Mouse (Mus musculus) granulocyte monocyte progenitor cell, adult 5-6 weeks (primary cell): ENCODE data around the gene Olfr221. TPM values are rescaled to one million over a fixed set of nuclear protein-coding genes. Genes with fewer than 3 reads are reported as not detected.
"Not testable (repeated sequence)": the region's sequence is repeated elsewhere in the genome, so short reads cannot be mapped to it uniquely, and the experiment has no call there.

Experiments used
- ATAC-seq: replicated peaks from 2 replicates; pipeline ENCODE4 v1.8.0; 2016; ENCODE audit warnings: mild to moderate bottlenecking, moderate TSS enrichment, inconsistent platforms; ENCODE audit not compliant: poor library complexity, severe bottlenecking
- total RNA-seq, 2 experiments: library from RNA; stranded (forward) in 1 of 2; stranded (reverse) in 1 of 2; fragments of 200-712, 200-1000 nt in 1 of 2; fragments of >200 nt in 1 of 2; fragmentation: Nextera tagmentation in 1 of 2; gene quantifications; 2 replicates each; pipeline ENCODE4 v1.2.3; 2014 to 2017

Gene Olfr221
- total RNA-seq (2014; fragmentation: Nextera tagmentation), result not detected in 2 replicates
- total RNA-seq (2017), result not detected in 2 replicates

DNA sequence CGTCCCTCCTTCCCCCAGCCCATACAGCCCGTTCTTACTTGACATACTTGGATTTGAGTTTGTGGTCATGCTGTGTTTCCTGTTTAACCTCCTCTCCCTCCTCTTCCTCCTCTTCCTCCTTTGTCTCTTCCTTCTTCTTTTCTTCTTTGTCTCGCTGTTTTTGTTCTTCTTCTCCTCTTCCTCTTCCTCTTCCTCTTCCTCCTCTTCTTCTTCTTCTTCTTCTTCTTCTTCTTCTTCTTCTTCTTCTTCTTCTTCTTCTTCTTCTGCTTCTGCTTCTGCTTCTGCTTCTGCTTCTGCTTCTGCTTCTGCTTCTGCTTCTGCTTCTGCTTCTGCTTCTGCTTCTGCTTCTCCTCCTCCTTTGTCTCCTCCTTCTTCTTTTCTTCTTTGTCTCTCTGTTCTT is at the start of gene Olfr221:
Gene Olfr221 (minus strand): TSS at position 101 of the 400 bp plus-strand sequence.
- ATAC-seq, result peak; percentile 25; the same call in 1 of the 2 replicates

DNA sequence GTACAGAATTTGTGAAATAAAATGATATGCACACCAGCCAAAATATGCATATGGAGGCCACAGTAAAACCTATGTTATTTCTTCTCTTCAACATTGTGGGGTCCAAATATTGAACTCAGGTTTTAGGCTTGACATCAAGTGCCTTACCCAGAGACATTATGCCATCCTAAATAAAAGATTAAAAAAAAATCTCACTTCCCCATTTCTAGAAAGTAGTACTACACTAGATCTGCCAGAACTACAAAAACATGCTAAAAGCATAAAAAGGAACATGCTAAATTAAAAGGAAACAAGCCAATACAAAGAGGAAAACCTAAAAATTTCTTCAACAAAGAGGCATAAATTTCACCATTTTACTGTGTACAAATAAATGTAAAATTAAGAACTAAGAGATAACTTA is 40.8 kb upstream of the Olfr221 start:
- ATAC-seq, result peak; percentile 87

DNA sequence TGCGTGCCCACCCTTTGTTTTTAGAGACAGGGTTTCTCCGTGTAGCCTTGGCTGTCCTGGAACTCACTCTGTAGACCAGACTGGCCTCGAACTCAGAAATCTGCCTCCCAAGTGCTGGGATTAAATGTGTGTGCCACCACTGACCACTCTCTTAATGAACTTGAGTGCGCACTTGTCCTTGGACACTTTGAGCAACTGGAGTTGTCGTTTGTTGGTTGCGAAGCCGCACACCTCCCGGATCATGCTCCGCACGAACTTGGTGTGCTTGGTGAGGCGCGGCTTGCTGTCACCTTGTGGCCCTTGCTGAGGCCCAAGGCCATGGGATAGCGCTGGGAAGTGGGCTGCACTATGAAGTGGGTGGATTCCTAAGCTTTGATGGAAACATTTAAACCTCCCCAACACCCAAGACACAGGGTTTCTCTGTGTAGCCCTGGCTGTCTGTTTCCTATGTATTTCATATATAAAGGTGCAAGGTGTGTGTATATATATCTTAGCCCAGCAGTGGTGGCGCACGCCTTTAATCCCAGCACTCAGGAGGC is 29.4 kb upstream of the Olfr221 start:
- no peak for ATAC-seq

DNA sequence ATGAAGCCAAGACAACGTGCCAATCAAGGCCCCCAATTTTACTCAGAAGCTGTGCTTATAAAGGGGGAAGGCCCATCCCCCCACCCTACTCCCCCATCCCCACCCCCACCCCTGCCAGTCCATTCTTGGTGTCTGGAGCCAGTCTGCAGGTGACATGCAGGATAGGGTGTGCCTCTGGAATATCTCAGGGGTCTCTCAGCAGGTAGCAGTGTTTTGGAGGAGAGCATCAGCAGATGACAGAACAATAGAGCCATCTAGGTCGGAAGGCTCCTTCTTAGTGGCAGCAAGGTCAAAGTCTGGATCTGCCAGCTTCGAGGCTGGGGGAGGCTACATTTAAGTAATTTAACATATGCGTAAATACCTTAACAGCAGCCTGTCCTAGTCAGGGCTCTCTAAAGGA is 23.9 kb upstream of the Olfr221 start:
- ATAC-seq, result no peak

DNA sequence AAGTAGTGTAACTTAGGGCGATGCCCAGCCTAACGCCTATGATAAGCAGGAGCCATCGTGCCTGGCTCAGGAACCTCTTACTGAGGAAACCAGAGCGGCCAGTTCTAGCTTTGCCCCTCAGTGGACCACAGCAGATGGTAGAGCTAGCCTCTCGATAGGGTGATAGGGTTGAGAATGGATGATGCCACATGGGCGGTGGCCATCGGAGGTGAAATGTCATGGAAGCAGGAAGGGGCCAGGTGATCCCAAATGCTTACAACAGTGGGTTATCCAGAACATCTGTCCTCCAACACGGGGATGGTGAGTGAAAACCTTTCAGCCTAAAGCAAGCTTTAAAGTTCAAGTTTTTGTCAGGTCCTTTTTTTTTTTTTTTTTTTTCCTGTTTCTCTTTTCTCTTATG is 19.5 kb upstream of the Olfr221 start:
- ATAC-seq, result no peak

DNA sequence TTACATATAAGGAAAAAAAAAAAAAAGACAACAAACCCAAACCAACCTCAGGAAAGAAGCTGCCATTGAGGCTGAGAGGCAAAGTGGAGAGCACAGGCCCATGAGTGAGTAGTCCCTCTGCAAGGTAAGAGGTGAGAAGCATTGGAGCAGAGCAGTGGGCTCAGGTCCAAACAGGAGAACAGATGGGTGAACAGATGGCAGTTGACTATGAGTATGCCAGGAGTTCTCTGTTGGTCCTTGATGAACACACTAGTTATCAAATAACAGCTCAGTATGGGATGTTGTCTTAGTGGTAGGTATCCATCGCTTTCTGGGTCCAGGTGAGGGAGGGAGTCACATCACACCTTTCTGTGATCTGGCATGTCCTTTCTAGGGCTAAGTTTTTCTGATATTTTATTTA is 18.5 kb upstream of the Olfr221 start:
- no peak for ATAC-seq

DNA sequence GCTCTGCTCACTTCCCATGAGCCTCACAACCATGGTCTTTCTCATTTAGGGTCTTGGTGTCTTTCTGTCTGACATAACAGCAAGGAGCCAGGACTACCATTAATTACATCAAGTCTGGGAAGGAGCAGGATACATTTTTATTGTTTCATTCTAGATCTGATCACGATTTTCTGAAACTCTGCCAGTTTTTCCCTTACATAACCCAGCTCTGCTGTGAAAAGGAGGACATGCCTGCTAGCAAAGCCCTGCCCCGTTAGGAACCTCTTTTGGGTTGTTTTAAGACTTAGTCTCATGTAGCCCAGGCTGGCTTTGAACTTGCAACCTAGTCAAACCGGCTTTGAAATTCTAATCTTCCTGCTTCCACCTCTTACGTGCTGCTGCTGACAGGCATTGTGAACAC is 17.7 kb upstream of the Olfr221 start:
- no peak for ATAC-seq

DNA sequence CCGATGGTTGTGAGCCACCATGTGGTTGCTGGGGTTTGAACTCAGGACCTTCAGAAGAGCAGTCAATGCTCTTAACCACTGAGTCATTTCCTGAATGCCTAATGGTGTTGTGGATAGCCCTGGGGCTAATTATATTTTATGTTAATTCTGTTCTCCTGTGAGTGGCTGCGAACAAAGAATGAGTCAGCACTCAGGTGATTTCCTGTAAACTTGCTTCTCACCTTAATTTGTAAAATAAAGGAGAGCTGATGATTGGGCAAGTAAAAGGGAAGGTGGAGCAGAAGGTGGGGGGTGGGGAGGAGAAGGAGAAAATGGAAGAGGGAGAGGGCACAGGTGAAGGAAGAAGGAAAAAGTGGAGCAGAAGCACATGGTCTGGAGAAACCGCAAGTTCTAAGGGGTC is 10.5 kb upstream of the Olfr221 start:
- not testable (repeated sequence) for ATAC-seq

DNA sequence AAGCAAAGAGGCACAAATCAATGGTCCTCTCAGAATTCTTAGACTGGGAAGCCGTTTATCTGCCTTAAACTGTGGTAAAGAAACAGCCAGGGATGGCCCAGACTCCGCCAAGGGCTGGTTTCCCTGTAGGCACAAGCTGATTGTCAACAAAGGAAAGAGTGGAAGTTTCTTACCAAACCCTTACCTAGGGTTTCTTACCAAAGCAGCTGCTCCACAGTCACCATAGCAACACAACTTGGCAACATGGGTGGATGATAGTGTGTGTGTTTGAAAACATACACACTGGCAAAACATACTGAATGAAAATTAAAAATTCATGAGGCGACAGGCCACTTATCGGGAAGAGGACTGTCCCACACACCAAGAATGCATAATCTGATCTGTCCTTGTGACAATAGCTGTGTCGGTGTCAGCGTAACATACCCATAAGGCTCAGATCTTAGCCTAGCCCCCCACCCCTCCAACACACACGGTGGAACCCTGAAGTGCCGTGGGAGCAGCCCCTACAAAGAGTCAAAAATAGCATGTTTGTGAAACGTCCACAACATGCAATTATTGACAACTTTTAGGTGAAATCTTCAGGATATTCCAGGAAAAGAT is 3.8 kb upstream of the Olfr221 start:
- ATAC-seq, result no peak

DNA sequence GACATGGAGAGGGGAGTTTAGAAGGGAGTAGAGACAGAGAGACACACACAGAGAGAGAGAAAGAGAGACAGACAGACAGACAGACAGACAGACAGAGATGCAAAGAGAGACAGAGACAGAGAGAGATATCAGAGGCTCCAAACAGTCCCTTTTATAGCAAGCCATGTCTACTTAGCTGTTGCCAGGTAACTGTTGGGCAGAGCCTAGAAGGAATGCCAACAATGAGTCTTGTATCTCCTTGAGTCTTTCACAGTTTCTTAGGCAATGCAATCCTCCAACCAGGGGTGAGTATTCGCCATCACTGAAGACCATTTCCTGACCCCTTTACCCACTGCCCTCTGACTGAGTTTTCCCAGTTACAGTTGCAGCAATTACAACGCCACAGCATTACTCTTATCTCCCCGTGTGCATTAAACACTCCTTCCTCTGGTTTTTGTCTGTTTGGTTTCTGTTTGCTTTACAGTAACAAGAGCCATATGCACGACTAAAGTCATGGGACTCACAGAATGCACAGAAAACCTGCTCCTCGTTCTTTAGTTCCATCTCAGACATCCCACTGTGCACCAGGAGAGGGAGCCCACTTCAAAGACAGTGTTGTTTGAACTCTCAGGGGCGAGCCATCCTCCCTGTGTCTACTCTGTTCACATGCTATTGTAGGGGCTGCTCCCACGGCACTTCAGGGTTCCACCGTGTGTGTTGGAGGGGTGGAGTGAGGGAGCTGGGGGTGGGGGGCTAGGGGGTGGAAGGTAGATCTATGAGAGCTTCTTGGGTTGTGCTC is 2.8 kb upstream of the Olfr221 start:
- peak; percentile 76 for ATAC-seq

DNA sequence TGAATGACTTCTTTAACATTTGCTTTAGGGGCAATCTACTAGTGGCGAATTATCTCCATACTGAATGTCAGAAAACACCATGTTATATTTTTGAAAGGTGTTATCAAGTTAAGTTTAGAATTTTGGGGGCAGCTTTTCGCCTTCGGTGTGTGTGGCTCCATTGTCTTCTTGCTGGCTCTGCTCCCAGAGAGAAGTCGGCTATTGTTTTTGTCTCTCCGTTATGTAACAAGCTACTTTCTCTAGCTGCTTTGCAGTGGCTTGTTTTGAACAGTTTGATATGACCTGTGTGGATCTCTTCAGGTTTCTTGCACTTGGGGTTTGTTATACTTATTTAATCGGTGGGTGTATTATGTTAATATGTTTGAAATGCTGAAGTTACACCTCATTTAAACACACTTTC is 1.2 kb upstream of the Olfr221 start:
- ATAC-seq, result no peak

DNA sequence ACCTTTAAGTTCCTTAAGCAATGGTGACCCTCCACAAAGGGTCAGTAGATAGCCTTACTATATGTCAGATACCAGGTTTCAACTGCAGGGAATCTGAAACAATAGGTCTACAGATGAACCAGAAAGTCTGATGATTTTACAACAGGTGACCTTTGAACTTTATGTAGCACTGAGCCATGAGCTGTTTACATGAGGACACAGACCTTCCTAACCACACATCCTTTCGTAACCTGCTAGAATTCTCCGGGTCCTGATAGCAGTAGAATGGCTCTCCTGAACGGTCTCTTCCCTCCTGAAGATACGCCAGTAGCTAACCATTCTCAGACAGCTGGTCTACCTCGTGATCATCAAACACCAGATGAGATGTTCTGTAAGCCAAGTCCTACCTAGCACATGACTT is 2.9 kb downstream of the Olfr221 start:
- no peak for ATAC-seq

DNA sequence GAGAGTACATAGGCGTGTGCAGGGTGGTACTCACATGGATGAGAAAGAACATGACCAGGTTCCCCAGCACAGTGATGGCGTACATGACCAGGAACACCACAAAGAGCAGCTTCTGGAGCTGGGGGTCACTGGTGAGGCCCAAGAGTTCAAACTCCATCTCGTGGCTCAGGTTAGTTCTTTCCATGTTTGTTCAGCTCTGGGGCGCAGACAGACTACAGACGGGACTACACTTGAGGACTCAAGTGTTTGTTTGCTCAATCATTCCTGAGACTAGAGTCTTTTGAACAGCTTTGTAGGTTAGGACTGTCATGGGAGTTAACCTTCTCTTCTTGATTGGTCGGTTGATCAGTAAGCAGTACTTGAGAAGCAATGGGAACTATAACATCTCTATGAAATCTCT is 6.3 kb downstream of the Olfr221 start:
- no peak for ATAC-seq

DNA sequence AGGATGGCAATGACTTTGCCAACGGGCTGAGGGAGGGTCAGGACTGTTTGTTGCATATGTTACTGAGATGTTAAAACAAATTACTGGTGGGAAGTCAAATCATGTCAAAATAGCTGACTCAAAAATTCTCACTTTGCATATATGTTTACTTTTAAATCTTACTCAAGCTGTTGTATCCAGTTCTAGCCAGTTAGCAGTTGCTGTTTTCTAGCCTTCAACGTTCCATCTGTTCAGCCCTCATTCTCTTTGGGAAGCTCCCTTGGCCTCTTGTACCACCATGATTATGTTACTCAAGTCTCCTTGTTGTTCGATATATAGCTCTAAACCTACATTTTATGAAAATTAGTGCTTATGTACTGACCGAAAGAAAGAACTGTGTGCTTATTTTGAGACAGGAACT is 15.9 kb downstream of the Olfr221 start:
- ATAC-seq, result no peak

DNA sequence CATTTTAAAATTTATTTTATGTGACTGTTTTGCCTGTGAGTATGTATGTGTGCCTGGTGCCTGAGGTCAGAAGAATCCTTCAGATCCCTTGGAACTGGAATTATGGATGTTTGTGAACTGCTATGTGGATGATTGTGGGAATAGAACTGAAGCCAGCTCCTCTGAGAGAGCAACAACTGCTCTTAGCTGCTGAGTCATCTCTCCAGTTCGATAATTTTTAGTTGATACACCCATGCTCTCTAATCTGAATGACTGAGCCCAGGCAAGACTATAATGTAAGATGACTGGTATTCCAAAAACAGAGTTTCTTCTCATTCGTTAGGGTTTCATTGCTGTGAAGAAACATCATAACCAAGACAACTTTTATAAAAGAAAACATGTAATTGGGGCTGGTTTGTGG is 18.1 kb downstream of the Olfr221 start:
- no peak for ATAC-seq

DNA sequence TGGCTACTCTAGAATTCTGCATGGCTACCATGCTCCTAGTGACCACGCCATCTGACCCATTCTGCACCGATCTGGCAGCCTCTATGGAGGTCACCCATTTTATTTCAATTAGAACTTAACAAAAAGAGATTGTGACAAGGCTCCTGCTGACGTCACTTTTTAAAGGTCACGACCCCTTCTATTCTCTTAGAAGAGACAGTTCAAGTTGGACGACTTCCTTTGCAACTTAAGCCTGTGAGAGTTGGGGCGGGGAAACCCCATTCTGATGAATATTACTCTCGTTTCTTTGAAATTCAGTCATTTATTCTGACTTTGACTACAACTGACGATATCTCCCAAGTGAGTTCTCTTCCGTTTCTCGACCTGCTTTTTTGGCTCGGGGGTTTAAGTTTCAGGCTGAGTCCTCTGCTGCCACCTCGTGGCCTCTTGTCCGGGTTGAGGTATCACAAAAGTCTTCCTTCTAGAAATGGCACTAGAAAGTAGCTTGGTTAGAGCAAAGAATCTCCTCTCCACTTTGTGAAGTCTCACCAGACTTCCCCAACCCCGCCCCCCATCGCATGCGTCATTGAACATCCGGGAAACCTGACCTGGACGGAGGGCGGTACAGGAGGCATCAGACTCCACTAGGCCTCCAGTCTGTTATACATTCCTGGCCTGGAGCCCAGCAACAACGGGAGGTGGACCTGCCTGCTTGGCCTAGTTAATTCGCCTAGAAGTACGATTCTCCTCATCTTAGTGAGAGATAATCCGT is 19.4 kb downstream of the Olfr221 start:
- ATAC-seq, result peak; percentile 42

DNA sequence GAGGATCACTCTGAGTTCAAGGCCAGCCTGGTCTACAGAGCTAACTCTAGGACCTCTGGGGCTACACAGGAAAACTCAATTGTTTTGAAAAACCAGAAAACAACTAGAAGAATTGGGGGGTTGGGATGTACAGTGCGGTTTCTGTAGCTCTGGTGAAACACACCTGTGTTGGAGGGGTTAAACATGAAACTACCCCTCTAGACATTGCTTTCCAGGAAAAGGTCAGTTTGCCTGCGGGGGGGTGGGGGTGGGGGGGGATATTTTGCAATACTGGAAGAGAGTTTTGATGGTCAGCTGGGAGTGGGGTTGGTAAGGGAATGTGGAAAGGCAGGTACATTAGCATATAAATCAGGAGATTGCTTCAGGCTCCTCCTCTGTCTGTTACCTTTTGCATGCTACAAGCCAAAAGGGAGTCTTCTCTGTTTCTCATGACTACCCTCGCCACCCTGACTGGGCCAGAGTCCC is 20.0 kb downstream of the Olfr221 start:
- no peak for ATAC-seq

DNA sequence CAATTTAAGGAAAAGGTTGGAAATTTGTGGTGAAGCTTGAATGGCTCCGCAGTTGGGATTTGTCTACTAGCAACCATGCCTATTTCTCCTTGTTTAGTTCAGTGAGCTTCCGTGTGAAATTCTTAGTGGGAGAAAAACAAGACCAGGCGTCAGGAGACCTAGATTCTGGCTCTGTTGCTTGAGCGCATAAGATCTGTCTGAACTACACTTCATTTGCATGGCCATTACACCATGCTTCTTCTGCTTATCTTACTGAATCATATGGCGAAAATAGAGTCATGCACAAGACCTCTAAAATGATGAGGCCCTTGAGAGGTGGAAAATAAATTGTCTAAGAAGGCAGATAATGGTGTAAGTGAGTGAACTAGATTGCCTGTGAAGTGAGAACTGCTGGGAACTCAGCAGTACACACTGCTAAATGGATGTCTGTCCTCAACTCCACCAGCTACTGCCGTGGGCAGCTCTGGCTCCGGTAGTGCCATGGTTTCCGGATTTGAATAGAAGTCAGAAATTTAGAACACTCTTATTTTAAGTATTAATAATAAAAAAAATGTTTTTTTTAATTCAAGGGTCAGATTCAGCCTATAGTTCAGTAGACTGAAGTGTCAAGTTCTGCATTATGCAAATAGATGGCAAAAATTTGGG is 20.6 kb downstream of the Olfr221 start:
- ATAC-seq, result no peak

DNA sequence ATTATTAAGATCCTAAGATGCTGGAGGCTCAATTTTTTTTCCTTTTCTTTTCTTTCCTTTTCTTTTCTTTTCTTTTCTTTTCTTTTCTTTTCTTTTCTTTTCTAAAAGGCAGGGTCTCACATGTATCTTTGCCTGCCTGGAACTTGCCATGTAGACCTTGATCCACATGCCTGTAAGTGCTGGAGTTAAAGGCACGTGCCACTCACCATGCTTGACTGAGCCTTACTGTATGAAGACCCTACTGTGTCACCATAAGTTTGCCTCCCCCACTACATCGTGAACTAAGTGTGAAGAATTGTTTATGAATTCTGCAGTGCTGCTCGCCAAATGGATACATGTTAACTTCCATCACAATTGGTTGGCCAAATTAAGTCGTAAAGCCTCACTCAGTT is 21.1 kb downstream of the Olfr221 start:
- ATAC-seq, result no peak

DNA sequence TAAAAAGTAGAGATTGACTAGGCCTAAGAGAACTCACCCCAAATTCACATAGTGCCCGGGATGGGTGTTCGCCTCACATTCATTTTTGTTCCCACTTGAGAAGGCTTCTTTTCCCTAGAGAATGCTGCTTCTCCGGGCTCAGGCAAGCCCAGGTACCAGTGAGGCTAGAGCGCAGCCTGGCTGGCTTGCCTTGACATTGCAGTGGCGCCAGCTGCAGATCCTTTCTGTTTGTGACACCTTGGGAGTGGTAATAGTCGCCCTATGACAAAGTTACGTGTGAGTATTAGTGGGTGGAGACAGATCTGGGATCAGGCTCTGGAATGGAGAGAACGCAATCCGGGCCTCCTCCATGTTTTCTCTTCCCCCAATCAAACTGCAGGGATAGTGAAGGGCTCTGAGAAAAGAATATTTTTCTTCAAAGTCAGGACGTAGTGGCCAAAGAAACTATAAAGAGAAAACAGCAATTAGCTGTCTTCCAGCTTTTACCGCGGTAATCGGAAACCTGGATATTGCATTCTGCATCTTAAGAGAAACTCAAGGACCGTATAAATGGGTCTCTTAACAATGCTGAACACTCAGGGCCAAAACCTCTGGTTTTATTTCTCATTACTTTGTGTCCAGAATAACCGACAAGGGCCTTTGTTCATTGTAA is 21.6 kb downstream of the Olfr221 start, which contains the start of gene Zfp219:
Gene Zfp219 (minus strand): TSS at position 248 of the 652 bp plus-strand sequence.
- peak; percentile 29 for ATAC-seq
